Mouse (Mus musculus) layer of hippocampus, adult 8-10 months (tissue): ENCODE results near the gene Rnf220. TPM values are rescaled to one million over a fixed set of nuclear protein-coding genes. Genes with fewer than 3 reads are reported as not detected.

ENCODE experiments used
- DNase-seq, 2 experiments: peaks; one replicate each; pipeline ENCODE4 v3.0.0; 2022; ENCODE audit warnings: low spot score in 2 of 2
- total RNA-seq, 4 experiments: library from RNA; stranded (reverse); gene quantifications; 2 replicates each; pipeline ENCODE4 v1.2.4; 2022

The Rnf220 gene
- total RNA-seq, 4 experiments from 2014 or later = 171 to 184 (median 178) TPM

DNA sequence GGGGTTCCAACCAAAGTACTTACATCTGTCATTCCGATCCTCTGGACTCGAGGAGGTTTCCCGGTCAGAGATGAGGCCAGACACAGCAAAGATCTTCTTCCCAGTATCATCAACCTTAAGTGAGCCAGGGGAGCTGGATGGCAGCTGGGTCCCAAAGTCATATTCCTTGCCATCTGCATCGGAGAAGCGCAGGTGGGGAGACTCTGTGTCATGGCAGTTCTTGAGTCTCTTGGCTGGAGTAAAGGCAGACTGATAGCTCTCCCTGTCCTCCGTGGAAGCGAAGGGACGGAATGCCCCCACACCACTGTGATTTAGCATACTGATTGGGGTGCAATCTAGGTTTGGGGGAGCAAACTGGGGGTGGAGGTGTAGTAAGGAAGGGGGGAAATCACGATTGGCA lies 7.3 kb downstream of the Rnf220 start:
- DNase-seq = no peak

DNA sequence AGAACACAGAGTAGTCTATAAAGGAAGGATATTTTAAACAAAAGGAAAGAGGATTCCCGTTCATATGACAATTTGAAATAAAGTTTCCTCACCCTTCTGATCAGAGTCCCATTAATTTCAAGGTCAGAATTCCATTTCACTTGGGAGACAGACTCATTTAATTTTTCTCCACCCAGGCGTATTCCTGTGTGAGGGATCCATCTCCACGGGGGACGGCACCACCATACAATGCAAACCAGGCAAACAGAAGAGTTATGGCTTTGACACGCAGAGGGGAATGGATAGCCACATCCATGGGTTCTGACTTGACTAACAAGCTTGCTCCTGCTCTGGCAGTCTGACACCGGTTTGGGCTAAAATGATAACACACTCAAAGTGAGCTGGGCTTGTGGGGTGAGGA lies 9.4 kb downstream of the Rnf220 start:
- DNase-seq = no peak

DNA sequence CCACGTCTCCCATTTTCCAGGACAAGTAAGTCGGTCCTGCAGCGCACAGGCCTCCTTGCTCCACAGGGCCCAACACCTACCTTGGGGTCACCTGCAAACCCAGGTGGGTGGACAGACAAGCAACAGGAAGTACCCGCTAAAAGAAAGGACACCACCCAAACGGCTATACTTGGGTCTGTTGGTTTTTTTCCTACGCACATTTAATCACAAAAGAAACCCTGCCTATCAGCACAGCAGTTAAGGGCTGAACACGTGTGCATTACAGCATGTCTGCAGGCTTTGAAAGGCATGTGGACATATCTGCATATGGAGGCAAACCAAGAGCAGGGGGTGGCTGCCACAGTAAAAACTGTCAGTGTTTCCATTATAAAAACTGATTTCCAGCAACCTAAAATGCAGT lies 10.7 kb downstream of the Rnf220 start:
- no peak for DNase-seq

DNA sequence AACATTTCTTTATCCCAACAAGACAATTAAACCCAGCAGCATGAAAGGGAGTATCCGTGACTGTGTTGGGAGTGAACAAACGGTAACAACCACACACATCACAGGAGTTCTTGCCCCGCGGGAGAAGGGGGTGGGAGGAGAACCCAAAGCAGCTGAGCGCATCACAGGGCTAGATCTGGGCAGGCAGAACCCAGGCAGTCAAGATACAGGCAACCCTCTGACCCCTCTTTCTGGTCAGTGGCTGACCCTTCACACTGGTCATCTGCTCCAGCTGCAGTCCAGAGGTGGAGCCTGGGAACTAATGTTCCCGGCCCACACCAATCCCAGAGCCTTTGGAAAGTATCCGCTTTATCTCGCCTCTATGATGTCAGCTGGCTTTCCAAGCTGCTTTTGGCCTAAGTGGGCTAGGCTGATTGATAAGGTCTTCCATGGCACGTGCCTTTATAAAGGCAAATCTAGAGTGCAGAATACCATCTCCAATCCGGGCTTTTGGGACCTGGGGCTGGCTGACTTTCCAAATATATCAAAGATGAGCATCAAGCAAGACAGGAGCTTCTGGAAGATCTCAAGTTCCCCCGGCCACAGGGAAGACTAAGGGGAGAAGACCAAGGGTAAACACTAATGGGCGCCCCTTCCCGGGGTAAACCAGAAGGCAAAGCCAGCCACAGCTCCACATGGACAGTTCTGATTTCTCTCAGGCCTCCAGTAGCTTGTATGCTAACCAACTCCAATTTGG lies 11.6 kb downstream of the Rnf220 start:
- DNase-seq = no peak

DNA sequence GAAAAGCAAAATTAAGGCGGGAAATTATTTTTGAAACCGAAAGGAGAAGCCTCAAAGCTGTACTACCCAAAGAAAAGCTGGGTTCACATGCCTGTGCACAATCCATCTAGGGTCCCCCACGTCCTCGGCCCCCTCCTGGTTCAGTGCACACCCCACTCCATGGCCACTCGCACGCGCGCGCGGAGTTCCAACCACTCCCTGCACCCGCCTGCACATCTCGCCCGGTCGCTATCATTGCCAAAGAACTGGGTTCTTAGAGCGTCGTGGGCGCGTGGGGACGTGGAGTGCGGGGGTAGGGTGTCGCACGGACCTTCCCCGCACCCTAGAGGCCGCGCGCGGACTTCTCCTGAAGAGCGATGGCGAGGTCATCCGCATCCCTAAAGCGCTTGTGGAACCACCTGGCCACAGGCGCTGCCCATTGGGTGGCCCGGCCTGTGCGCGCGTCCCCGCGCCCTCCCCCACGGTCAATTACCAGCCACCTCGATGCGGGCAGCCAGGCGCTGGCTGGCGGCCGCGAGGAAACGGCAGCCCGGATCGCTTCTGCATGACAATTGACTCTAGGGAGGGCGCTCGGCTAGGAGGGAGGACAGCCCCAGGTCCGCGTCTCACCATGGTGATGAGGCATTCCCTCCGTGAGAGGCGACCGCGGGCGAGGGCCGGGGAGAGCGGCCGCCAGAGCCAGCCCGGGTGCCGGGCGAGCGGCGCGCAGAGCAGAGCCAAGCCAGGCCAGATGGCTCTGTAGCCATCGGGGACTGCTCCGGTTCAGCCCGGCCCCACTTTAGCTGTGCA lies 12.4 kb downstream of the Rnf220 start:
- peak; percentile 20 to 49 for DNase-seq

DNA sequence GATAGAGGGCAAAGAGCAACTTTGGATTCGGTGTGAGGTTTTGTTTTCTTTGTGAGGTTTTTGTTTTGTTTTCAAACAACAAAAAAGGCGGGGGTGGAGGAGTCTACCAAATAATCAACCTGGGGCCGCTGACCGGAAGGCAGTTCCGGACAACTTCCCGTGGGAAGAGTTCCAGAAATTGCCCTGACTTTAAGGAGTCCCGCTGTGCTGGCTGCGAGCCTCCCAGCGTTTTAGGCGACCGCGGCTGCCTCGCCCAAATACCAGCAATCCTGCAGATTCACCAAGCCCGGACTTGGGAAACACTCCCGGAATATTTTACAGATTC lies 13.0 kb downstream of the Rnf220 start:
- no peak for DNase-seq

DNA sequence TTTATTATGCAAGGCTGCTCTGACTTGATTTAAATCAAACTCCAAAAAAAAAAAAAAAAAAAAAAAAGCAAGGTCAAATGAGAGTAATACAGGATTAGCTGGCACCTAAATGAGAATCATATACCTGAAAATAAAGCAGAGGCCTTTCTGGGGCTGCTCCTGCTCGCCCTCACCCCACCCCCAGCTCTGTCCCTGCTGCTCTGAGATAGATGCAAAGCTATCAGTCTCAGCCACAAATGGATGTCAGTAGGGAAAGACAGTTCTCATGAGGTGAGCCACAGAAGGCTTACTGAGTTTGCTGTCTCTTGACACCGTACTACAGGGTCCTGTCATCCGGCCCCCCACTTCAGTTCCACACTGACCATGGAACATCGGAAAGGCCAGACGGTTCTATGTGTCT lies 14.7 kb downstream of the Rnf220 start:
- DNase-seq = no peak

DNA sequence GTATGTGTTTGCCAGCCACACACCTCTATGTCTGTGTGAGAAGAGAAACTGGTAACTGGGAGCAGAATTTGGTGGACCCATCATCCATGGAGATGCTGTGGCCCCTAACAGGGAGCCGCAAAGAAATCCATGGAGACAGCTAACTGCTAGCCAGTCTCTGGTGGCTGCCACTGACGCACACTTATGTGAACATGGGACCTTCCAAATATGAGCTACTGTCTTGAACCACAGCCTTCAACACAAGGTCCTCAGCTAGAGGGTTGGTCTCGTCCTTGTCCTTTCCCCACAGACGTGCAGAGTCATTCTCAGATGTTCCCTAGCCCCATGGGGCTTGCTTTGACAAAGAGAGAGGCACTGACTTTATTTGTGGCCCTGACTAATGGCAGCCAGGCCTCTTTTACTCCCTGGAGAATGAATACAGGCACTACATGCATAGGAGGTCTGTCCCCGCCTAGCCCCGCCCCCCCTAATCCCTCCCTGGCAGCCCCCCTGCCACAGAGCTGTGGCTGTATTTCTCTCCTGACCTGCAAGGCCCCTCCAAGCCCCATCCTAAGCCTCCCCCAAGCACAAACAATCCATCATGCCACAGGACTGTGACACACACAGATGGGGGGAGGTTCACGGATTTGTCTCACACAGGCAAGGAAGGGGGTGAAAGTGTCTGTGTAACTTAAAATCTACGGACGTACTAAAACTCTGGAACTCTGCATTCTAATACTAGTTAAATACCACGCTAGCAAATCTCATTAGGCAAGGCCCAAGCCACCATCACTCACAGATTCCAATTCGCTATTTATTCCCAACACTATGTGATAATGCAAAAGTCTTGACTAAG lies 16.0 kb downstream of the Rnf220 start:
- DNase-seq = no peak

DNA sequence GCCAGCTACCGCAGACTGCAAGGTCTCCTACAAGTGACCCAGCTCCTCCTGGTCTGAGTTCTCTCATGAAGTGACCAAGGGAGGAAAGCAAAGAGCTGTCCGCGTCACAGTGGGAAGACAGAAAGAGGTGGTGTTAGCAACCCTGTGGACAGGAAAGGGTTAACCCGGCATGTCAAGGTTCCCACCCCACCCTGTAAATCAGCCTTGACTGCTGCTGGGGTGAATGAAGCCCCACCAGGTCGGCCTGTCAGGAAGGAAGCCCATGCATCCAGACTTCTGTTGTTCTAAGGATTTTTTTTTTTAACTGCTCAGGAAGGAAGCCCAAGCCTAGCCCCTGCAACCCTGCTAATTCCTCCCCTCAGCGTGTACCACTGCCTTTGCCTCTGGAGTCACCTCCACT lies 16.9 kb downstream of the Rnf220 start:
- no peak for DNase-seq

DNA sequence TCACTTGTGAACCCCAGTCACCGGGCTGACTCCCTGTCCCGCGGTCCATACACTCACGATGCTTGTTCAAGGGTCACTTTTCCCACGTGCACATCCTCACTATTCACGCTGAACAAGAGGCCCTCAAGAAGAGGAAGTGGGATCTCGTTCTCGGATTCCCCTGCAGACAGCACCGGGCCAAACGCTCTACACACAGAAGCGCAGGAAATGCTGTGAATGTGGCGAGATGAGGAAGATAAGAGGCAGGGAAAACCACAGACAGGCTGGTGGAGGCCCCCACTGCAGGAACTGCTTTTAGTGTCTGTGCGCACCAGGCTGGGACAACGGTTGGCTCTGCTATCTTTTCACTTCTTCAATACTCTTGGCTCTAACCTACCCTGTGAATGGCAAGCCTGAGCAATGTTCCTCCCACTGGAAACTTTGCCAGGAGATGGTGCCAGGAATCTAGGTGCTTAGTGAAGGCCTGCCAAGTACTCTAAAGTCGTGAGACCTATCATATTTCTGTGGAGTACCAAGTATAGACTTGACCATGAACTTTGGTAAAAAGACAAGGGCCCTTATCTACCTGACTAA lies 18.7 kb downstream of the Rnf220 start:
- DNase-seq = no peak

DNA sequence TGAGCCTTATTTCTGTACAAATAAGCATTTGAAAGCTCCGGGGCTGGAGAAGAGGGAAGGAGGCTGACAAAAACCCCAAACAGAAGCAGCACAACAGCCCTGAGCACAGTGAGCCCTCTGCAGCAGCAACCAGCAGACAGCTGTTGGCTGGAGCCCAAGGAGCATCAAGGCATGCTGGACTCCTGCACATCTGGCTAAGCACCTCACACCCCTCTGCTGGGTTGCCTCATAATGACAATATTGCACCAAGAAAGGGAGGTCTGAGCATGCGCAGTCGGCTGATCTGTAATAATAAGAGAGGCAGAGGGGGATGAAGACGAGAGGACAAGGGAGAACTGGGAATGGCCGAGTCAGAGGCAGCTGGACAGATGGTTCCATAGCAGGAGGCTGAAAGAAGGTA lies 19.5 kb downstream of the Rnf220 start:
- no peak for DNase-seq

DNA sequence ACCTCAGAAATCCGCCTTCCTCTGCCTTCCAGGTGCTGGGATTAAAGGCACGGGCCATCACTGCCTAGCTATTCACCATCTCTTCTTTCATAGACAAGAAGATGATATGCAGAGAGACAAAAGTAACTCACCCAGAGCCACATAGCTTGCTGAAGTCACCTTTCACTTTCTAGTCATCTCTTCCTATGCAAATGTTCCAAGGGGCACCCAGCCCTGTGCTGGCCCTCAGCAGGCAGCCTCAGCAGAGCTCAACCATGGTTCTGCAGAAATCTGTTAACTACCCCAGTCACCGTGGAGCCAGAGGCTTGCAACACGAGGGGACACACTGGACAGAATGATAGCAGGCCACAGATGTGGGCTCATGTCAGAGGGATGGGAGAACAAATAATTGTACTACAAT lies 20.1 kb downstream of the Rnf220 start:
- no peak for DNase-seq

DNA sequence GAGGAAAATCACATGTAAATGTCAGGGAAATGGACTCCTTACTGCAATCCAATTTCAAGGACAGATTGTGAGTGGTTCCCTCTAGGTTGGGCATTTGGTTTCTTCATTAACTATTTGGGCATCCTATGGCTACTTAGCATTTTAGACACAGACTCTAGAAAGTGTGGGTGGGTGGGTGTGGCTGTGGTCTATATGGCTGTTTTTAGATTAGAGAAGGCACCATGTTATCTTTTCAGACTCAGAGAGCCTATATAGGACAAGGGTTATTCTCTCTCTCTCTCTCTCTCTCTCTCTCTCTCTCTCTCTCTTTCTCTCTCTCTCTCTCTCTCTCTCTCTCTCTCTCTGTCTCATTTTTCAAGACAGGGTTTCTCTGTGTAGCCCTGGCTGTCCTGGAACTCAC lies 20.5 kb downstream of the Rnf220 start:
- DNase-seq = no peak

DNA sequence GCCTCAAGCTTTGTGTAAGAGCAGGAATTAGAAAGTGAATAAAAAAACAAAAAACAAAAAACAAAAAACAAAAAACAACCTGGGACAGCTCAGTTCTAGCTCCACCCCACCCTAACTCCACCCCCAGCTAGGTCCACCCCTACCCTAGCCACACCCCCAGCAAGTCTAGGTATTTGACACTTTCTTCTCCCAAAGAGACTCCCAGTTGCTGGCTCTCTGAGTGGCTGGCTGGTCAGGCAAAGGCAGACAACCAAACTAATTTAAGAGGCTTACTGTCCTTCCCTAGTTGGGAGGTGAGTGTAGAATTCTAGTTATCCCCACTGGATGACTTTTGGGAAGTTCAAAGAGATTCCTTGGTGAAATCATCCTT lies 22.9 kb downstream of the Rnf220 start:
- DNase-seq = no peak

DNA sequence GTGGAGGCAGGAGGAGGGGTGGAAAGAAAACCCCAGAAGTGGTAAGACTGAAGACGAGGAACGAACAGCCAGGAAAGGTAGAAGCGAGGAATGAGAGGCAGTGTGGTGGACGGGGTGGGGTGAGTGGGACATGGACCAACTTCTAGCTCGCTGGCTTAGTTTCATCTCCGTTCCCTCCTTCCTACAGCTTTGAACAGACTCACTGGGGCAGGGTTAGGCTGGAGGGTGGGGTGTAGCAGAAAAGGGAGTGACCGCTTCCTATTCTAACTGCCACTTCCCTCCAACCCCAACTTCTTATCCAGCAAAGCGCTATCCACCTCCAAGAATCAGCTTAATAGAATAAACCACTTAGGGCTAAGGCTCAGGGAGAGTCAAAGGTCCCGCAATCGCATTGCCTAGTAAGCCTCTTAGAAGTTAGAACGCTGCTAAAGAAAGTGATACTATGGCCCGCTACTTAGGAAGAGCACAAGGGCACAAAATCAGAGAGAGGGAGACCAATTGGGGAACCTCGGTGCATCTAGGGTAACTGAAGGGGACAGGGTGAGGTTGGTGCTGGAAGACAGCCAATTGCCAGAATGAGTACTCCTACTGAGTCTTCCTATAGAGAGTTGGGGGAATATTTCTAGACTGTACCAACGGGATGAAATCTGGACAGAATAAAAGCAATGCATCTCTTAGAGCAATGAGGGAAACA lies 23.4 kb downstream of the Rnf220 start:
- no peak for DNase-seq

DNA sequence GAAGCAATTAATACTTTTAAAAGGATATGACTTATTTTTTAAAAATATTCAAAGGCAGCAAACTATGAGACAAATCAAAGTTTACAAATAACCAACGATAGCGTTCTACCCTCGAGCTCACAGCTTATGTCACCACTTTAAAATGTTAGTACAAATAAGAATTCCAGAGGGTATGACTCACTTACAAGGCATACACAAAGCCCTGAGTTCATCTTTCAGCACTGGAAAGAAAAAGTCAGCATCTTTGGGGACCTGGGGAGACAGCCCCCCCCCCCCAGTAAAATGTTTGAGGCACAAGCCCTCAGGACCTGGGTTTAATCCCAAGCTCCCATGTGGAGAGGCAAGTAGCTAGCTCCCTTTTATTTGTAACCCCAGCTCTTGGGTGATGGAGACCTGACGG lies 27.4 kb downstream of the Rnf220 start:
- no peak for DNase-seq

DNA sequence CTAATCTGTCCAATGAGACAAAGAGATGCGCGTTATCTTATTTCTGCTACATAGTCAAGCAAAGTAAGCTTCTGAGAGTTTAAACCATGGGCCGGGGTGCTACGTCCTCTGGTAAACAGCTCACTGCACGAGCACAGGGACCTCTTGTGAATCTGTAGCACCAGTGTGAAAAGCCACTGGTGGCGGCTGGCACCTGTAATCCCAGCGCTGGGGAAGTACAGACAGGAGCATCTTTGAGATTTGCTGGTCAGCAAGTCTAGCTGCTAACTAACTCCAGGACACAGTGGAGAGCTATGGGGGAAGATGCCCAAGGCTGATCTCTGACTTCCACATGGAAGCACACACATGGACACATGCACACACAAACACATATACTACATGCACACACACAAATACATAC lies 28.9 kb downstream of the Rnf220 start:
- no peak for DNase-seq

DNA sequence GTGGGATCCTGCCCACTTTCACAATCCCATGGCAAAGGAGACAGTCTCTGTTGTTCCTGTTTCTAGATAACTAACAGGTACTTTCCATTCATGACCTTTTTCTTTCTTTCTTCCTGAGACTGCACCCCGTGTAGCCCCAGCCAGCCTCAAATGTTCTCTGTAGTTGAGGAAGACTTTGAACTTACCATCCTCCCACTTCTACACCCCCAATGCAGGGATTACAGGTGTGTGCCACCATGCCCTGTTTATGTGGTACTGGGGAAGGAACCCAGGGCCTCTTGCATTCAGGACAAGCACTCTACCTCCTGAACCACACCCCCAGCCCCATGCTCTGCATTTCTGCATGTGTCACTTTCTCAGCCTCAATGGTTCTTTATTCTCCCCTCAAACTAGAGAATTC lies 47.7 kb downstream of the Rnf220 start:
- DNase-seq = no peak

DNA sequence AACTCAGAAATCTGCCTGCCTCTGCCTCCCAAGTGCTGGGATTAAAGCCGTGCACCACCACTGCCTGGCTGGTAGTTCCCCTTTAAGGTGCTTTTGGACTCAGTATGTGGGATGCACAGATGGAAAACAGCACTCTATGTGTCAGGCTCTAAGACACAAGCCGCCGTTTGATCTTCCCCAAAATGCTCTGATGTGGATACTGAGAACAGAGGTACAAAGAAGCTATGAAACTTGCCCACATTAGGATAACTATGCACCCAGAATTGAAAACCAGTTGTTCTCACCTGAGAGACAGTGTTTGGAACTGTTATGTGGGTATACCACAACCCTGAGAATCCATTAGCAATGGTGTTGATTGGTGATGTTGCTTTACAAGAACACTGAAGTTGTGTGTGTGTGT lies 48.9 kb downstream of the Rnf220 start:
- DNase-seq = no peak

DNA sequence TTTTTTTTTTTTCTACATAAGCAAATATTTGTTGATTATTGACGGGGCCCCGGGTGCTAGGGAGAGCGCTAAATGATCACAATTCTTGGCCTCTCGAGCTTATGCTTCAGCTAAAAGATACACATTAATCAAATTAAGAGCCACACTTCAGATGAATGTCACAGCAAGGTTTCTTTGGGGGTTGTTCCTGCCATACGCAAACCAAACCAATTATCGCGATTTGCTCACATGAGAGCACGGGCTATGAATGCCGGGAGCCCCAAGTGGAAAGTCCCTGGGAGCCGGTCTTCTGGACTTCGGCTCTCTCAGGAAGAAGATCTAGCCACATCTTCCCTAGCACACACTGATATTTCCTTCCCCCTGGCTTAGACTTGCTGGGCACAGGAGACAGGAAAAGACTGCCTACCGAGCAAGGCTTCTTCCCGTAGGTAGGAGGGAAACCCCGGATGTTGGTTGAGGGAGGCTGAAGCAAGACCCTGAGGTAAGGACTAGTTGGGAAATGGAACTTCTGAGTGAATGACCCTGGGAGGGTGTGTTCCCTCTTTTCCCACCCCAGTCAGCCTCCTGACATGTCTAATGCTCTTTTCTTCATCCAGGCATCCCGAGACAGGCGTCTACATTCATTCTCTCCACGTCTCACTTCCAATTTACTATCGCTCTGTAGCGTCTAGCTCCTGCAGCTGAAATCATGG lies 51.2 kb downstream of the Rnf220 start:
- DNase-seq = no peak

DNA sequence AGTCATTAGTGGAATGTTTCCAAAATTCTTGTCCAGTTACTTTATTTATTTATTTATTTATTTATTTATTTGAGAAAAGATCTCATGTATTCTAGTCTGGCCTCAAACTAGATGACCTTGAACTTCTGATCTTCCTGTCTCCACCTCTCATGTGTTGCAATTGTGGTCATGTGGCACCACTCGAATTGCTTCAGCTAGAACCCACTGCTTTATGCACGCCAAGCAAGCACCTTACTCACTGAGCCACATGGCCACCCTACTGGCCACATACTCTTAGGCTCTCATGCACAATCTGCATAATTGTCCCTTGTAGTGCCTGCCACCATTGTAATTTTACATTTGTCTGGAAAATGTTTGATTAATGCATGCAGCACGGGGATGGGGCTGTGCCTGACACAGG lies 57.9 kb downstream of the Rnf220 start:
- DNase-seq = no peak
